Mouse (Mus musculus): ENCODE measurements around the gene Masp2. TPM values are rescaled to one million over a fixed set of nuclear protein-coding genes. Genes with fewer than 3 reads are reported as not detected.

Masp2 gene
- total and polyA plus RNA-seq, 3 experiments = 0.11 to 0.85 (median 0.21) TPM

- peaks cover 27 to 33% of the 10 kb centered on the region in 2 experiments for H3K36me3 ChIP-seq (replicated peaks in 1 of 2; ENCODE audit: control insufficient read depth in 1 of 2, insufficient read depth in 1 of 2, low read length in 1 of 2)
- peaks cover 6 to 36% of the 10 kb centered on the region in 2 experiments for H3K4me1 ChIP-seq (ENCODE audit: control insufficient read depth in 1 of 2, insufficient read depth in 2 of 2)
- H3K4me2 ChIP-seq (ENCODE audit: insufficient read depth, low read depth, poor library complexity, severe bottlenecking) = peak within 1 kb of the TSS; percentile 95; the same call in 1 of the 2 replicates
- in situ Hi-C loops (cut with MboI; ENCODE audit: low pct_ligation_motif_present, low pct_unique_long_range_greater_than_20kb, low sequenced_read_pairs) (no loop called here), dilution Hi-C loops (cut with MboI; ENCODE audit: extremely low pct_ligation_motif_present, extremely low pct_unique_long_range_greater_than_20kb, low sequenced_read_pairs) (no loop called here)
- peak within 1 kb of the TSS; percentile 87 to 99 (median 94) for H3K4me3 ChIP-seq (replicated peaks in 1 of 3; ENCODE audit: low read depth in 2 of 3, low read length in 2 of 3, poor library complexity in 1 of 3)
- peaks cover 48% of the 10 kb centered on the region for H3K79me2 ChIP-seq (replicated peaks; ENCODE audit: control insufficient read depth, extremely low read depth, insufficient read depth, poor library complexity, severe bottlenecking)
- H3K27me3 ChIP-seq (replicated peaks) = no peaks in the 10 kb centered on the region
- H3K9me3 ChIP-seq (replicated peaks; ENCODE audit: low read length) = no peaks in the 10 kb centered on the region
- peak within 1 kb of the TSS; percentile 92 for H3K27ac ChIP-seq (ENCODE audit: insufficient read depth, low read depth)
- TF ChIP-seq GABPA (IDR thresholded peaks at IDR 0.05; ENCODE audit: insufficient replicate concordance, low read depth, low read length) = no peak
- peak; percentile 86 for TF ChIP-seq POLR2A (IDR thresholded peaks at IDR 0.05; ENCODE audit: low read depth, low read length)
- TF ChIP-seq MAZ (IDR thresholded peaks at IDR 0.05; ENCODE audit: low read depth, low read length) = no peak
- peak; percentile 97 for TF ChIP-seq CHD2 (IDR thresholded peaks at IDR 0.05; ENCODE audit: low read length)
- TF ChIP-seq TCF12 (IDR thresholded peaks at IDR 0.05; ENCODE audit: low read depth, low read length) = peak; percentile 85
- TF ChIP-seq CHD1 (IDR thresholded peaks at IDR 0.05; ENCODE audit: low read depth, low read length) = peak; percentile 100
- TF ChIP-seq MYC (IDR thresholded peaks at IDR 0.05; ENCODE audit: low read depth, low read length) = no peak
- peak; percentile 80 for TF ChIP-seq HCFC1 (IDR thresholded peaks at IDR 0.05; ENCODE audit: low read depth, low read length)
- TF ChIP-seq USF2 (conservative IDR thresholded peaks at IDR 0.05; ENCODE audit: low read depth, low read length) = no peak
- no peak for TF ChIP-seq PAX5 (IDR thresholded peaks at IDR 0.05; ENCODE audit: low read length)
- peak; percentile 90 for TF ChIP-seq NELFE (IDR thresholded peaks at IDR 0.05; ENCODE audit: low read depth, low read length)
- no peak for TF ChIP-seq CTCF (conservative IDR thresholded peaks at IDR 0.05 in 1 of 2, IDR thresholded peaks at IDR 0.05 in 1 of 2; ENCODE audit: low read depth in 2 of 2, low read length in 2 of 2)
- peak; percentile 81 for TF ChIP-seq ELF1 (IDR thresholded peaks at IDR 0.05; ENCODE audit: low read depth, low read length)
- no peak; the same call in none of the 2 replicates for TF ChIP-seq POLR2AphosphoS2 (IDR thresholded peaks at IDR 0.05; ENCODE audit: low read depth, low read length)
- TF ChIP-seq SIN3A (IDR thresholded peaks at IDR 0.05; ENCODE audit: low read length) = no peak
- no peak; the same call in 1 of the 2 replicates for TF ChIP-seq MXI1 (IDR thresholded peaks at IDR 0.05; ENCODE audit: low read depth, low read length)
- no peak for TF ChIP-seq SMC3 (IDR thresholded peaks at IDR 0.05; ENCODE audit: low read depth, low read length)
- TF ChIP-seq IRF4 (IDR thresholded peaks at IDR 0.05; ENCODE audit: low read depth, low read length) = no peak
- peak; percentile 88 for TF ChIP-seq TBP (conservative IDR thresholded peaks at IDR 0.05; ENCODE audit: low read depth, low read length)
- no peak for TF ChIP-seq UBTF (IDR thresholded peaks at IDR 0.05; ENCODE audit: low read depth, low read length)
- TF ChIP-seq RCOR1 (conservative IDR thresholded peaks at IDR 0.05; ENCODE audit: low read depth, low read length) = no peak
- no peak for TF ChIP-seq USF1 (IDR thresholded peaks at IDR 0.05; ENCODE audit: low read depth, low read length)
- no peak for TF ChIP-seq RAD21 (IDR thresholded peaks at IDR 0.05; ENCODE audit: low read depth, low read length)
- TF ChIP-seq ZNF384 (IDR thresholded peaks at IDR 0.05; ENCODE audit: low read depth, low read length) = no peak
- TF ChIP-seq ZMIZ1 (IDR thresholded peaks at IDR 0.05; ENCODE audit: low read depth, low read length) = peak; percentile 75
- no peak for TF ChIP-seq ZKSCAN1 (IDR thresholded peaks at IDR 0.05; ENCODE audit: borderline replicate concordance, low read depth, low read length)
- no peak for TF ChIP-seq JUND (conservative IDR thresholded peaks at IDR 0.05; ENCODE audit: low read depth, low read length)
- TF ChIP-seq EP300 (IDR thresholded peaks at IDR 0.05; ENCODE audit: low read length) = no peak
- TF ChIP-seq MEF2A (IDR thresholded peaks at IDR 0.05; ENCODE audit: borderline replicate concordance, low read depth, low read length) = peak; percentile 40; the same call in 1 of the 2 replicates
- TF ChIP-seq ETS1 (conservative IDR thresholded peaks at IDR 0.05; ENCODE audit: low read depth, low read length) = no peak
- TF ChIP-seq KAT2A (IDR thresholded peaks at IDR 0.05; ENCODE audit: insufficient replicate concordance, low read length) = peak; percentile 66; the same call in 1 of the 2 replicates
- TF ChIP-seq BHLHE40 (IDR thresholded peaks at IDR 0.05; ENCODE audit: low read depth, low read length) = no peak; the same call in 1 of the 2 replicates
- no peak for TF ChIP-seq ZC3H11A (IDR thresholded peaks at IDR 0.05; ENCODE audit: low read depth, low read length)
- TF ChIP-seq MAX (IDR thresholded peaks at IDR 0.05; ENCODE audit: low read length) = no peak
- peak; percentile 78 for TF ChIP-seq NRF1 (IDR thresholded peaks at IDR 0.05; ENCODE audit: low read depth, low read length)
- no peak for TF ChIP-seq JUN (IDR thresholded peaks at IDR 0.05; ENCODE audit: insufficient read depth, low read depth, low read length)
- TF ChIP-seq E2F4 (IDR thresholded peaks at IDR 0.05; ENCODE audit: insufficient replicate concordance, low read depth, low read length) = no peak
- no peak for TF ChIP-seq MAFK (IDR thresholded peaks at IDR 0.05; ENCODE audit: insufficient replicate concordance, low read length)
- H3K9ac ChIP-seq (ENCODE audit: insufficient read depth, low read depth) = peak within 1 kb of the TSS; percentile 99
- peak; percentile 94 for DNase-seq (ENCODE audit: extremely low read depth)
These were observed 24.4 kb downstream of the Masp2 start, which contains the start of gene Tardbp for GRCm38 (mm10) chr4:148626623-148627185. Gene Tardbp, minus strand, starts transcription at chr4:148627019.
